Mouse (Mus musculus): ENCODE data around the gene Colgalt1. TPM values are rescaled to one million over a fixed set of nuclear protein-coding genes. Genes with fewer than 3 reads are reported as not detected.

The Colgalt1 gene
- polyA plus RNA-seq (2012; rRNA removed): 124 and 144 TPM in 2 replicates

DNA sequence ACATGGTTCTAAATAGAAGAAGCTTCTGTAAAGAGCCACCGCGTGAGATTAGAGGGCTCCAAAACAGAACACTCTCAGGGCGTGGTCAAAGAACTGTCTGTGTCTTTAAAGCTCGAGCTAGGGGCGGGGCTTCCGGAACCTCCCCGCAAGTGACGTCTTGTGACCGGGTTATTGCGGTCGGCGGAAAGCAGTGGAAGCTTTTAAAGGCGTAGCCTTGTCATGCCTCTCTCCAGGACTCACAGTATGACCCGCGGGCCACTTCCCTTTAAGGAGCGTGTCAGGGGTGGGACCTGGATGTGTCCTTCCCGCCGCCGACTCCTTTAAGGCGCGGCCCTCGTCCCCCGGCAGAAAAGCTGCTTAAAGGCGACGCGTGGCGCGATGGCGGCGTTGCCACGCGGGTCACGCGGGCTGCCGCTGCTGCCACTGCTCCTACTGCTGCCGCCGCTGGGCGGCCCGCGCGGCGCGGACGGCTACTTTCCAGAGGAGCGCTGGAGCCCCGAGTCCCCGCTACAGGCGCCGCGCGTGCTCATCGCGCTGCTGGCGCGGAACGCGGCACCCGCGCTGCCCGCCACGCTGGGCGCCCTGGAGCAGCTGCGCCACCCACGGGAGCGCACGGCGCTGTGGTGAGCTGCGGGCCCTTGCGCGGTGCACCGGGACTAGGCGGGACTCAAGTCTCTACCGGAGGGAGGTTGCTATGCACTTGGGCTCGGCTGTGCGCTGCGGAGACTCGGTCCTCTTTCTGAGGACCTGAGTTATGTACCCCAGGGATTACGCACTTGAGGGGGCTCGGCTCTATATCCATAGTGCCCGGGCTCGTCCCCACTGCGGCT is at the start of gene Colgalt1:
Gene Colgalt1 (plus strand): TSS at position 177 of the 830 bp plus-strand sequence.
- DNase-seq (ENCODE audit: low spot score): peak; percentile 84

DNA sequence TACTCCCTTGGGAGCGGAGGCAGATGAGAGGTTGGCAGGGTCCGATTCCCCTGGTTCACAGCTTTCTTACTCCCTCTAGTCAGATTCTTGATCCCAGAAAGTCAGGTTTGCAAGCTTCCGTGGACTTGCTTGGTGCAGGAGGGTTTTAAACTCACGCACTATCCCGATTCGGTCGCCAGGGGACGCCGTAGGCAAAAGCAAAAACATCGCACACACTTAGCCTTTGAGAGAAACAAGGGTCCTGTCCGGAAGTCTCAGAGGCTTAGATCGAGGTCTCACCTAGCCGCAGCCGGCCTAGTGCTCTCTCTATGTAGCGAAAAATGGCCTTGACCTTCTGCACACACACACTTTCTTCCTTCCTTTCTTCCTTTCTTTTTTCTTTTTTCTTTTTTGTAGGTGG is 49.4 kb upstream of the Colgalt1 start:
- no peak for DNase-seq (ENCODE audit: low spot score)

- DNase-seq (ENCODE audit: low spot score): peak; percentile 75
Measured at GRCm38 (mm10) chr8:71562751-71563150, 48.0 kb upstream of the Colgalt1 start.

GRCm38 (mm10) chr8:71563992-71564391 is 46.8 kb upstream of the Colgalt1 start:
- DNase-seq (ENCODE audit: low spot score): no peak

DNA sequence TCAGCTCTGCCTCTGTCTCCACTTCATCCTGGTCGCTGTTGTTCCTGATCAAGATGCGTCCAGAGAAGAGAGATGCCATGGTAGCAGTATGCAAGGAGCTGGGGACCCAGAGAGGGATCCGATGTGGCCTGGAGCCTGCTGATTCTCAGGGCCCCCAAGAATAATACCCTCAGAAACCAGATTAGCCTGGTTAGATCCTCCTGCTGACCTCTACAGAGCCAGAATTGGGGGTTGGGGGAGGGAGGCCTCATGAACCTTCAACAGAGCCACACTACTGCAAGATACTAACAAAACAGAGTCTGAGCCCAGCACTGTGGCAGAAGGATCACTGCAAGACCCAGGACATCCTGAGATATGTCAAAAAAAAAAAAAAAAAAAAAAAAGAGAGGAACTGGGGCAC is 44.3 kb upstream of the Colgalt1 start, which contains the start of gene Nxnl1:
Gene Nxnl1 (minus strand): TSS at position 101 of the 400 bp plus-strand sequence.
- DNase-seq (ENCODE audit: low spot score): no peak

DNA sequence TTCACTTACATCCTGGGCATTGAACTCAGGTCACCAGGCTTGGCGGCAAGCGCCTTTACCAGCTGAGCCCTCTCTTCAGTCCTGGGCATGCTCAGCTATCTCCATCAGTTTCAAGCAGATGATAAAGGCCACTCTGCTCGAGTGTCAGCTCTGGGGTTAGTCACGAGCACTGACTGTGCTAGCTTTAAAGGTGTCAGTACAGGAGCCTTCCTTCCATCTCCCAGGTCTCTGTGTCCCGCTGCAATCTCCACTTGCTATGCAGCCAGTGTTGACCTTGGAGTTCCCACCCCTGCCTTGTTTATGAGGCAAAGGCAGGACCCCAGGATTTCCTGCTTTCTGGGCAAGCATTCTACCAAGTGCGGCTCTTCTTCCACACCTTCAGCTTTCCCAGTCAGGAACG is 43.2 kb upstream of the Colgalt1 start:
- DNase-seq (ENCODE audit: low spot score): no peak

DNA sequence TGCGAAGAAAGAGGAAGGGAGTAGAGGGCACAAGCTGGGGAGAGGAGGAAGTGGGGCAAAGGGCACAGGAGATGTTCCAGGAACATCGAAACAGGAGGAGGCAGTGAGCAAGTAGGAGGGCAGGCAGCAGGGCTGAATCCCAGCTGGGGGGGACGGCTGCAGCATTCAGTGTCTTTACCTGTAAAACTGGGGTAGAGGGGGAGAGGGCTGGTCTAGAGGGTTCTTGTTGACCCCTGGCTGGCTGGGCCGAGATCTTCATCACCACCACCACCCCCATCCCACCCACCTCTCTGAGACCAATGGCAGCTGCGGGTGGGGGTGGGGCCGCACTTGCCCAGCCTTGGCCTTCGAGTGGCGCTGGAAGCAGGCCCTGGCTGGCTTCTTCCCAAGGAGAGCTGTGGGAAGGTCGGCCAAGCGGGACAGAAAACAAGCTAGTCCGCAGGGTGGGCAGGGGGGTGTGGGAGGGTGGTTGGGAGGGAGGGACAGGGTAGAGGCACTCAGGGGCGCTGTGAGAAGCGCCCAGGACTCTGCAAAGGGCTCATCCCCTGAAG is 42.3 kb upstream of the Colgalt1 start, which contains the start of gene Slc27a1:
Gene Slc27a1 (plus strand): TSS at position 496 of the 551 bp plus-strand sequence.
- no peak for DNase-seq (ENCODE audit: low spot score)

DNA sequence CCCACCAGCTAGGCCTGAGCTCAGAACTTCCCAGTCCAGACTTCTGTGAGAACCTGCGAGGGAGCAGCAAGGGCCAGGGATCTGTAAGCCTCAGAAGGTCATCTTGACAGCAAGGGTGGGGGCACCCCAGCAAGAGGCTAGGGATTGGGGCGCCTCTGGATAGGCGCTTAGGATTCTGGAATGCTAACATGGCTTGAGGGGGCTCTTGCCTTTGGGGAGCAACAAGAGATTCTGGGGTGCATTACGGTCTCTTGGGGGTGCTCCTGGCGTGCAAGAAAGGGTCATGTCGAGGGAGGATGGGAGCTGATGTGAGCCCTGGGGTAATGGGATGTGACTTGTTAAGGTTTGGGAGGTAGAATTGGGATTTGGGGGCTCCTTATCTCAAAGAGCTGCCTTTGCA is 41.9 kb upstream of the Colgalt1 start:
- no peak for DNase-seq (ENCODE audit: low spot score)

DNA sequence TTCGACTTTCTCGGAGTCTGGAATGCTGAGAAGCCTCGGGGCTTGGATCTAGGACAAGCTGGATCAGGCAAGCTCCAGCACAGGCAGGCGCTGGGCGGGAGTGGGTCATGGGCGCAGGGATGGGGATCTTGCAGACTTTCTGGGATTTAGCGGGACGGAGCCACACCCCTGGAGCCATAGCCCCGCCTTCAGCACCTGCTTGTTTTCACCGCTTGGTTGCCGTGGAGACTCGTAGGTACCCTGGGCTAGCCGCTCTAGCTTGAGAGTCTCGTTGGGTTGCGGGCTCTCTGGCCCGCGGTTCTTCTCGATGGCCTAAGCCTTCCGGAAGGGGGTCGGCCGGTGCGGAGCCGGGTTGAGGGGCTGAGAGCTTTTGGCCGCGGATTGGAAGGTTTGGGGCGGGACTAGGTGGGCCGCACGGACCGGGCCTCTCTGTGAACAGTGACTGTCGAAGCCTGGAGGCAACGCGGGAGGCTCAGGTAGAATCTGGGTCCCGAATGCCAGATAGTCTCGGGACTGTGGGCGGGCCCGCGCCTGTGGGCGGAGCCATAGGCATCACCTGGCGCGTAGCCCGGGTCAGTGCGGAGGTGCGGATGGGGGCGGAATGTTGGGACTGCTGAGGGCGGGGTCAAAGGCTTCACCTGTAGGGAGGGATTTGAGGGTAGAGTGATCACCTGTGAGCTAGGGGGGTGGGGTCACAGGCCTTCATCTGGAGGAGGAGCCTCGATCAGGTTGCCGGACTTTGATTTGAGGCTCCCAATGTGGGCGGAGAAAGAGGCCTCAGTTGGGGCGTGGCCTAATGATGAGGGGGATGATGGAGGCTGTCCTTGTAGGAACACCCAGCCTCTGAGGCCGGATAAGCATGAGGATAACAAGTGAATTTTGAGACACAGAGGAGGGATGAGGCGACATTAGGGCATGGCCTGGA is 41.2 kb upstream of the Colgalt1 start:
- DNase-seq (ENCODE audit: low spot score): peak; percentile 86

GRCm38 (mm10) chr8:71570291-71570954 is 40.4 kb upstream of the Colgalt1 start:
- peak; percentile 83 for DNase-seq (ENCODE audit: low spot score)

DNA sequence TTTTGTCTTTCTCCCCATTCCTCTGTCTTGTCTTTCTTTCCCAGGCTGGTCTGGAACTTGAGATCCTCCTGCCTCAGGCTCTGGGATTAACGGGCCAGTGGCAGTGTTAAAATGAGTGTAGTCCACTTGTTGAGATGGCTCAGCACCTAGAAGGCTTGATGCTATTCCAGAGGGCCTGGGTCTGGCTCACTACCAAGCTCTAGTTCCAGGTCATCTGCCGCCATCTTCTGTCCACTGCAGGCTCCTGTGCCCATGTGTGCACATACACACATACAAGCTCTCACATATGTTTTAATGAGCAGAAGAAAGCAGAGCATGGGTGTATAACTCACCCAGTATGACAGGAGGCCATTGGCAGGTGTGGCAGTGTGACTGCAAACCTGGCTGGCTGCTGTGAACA is 38.7 kb upstream of the Colgalt1 start:
- no peak for DNase-seq (ENCODE audit: low spot score)

DNA sequence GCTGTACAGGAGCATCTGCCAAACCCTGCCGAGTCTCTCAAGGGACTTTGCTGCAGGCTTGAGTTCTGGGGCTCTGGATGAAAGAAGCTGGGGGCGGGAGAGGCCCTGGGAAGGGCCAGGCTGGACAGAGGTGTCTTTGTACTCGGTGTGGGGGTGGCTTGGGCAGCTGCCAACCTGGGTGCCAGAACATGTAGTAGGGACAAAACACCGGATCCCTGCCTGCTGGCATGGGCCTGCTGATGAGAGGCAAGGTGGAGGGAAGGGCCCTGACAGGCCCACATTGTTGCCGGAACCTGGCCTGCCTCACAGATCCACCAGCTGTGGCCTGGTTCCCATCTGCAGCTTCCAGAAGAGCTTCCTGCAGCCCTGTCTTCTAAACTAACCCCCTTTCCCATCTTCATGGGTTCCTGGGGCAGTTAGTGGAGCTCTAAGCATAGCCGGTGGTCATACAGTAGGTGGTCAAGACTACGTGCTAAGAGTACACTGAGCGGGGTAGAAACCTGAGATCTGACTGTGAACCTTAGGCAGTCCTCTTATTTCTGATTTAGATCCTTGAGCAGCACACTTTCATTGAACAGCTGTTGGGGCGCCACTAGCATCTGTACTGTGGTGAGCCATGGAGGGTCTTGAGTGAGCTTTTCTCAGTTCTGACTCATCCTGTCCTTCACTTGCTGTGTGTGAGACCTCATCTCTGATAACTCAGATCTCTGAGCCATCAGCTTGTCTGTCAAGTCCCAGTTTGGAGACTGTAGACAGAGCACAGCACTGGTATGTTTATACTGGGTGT is 37.8 kb upstream of the Colgalt1 start:
- DNase-seq (ENCODE audit: low spot score): no peak

- DNase-seq (ENCODE audit: low spot score): no peak
Measured at GRCm38 (mm10) chr8:71574426-71574825, 36.4 kb upstream of the Colgalt1 start.

GRCm38 (mm10) chr8:71575020-71575419 is 35.8 kb upstream of the Colgalt1 start:
- no peak for DNase-seq (ENCODE audit: low spot score)

DNA sequence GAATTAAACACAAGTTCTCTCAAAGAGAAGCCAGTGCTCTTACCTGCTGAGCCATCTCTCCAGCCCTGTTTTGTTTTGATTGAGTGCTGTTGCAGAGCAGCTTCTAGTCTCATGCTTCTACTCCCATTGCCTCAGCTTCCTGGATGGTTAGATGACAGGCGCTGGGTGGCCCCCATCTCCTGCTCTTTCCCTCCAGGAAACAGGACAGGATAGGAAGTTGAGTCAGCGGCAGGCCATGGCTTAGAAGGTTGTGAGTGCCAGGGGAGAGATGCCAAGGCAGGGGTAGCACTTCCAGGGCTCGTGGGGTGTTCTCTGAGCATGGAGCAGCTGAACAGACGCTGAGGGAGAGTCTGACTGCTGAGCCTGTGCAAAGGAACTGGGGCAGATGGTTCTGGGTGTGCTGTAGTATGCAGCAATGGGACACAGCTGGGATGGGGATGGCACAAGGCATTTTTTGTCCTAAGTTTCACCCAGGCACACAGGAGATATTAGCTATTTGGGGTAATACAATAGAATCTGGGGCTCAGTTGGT is 32.9 kb upstream of the Colgalt1 start:
- no peak for DNase-seq (ENCODE audit: low spot score)

DNA sequence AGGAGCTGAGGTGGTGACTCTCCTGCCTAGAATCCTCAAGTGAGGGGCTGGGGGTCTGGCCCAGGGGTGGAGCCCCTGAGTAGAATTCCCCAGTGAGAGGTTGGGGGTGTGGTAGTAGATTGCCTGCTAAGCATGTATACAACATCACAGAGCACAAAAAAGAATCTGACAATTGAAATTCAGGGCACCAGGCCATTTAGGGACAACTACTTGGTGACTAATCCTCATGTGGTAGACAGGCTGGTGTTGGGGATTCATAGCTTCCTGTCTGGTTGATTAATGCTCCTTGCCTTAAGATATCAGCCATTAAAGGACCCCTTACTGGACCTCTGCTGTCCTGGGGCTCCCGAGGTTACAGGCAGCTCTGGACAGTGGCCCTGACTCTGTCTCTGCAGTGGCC is 31.8 kb upstream of the Colgalt1 start:
- no peak for DNase-seq (ENCODE audit: low spot score)

GRCm38 (mm10) chr8:71579476-71579875 is 31.3 kb upstream of the Colgalt1 start:
- no peak for DNase-seq (ENCODE audit: low spot score)

DNA sequence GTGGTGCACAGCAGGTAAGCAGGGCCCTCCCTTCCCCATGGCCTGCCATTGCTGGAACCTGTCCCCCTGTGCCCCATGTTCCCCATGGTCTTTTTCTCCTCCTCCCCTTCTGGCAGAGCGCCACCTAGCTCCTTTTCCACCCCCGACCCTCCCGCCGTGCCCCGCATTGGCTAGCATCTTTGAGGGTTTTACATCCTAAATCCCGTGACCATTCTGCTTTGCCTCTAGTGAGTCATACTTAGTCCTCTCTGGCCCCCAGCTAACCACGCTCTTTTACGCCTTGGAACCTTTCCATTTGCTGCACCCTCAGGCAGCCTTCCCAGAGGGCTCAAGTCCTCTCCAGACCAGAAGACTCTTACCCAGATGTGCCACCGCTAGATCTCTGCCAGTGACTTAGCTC is 30.6 kb upstream of the Colgalt1 start:
- DNase-seq (ENCODE audit: low spot score): no peak

- peak; percentile 24 for DNase-seq (ENCODE audit: low spot score)
Measured at GRCm38 (mm10) chr8:71586891-71587290, 23.9 kb upstream of the Colgalt1 start.

GRCm38 (mm10) chr8:71588762-71589161 is 22.0 kb upstream of the Colgalt1 start:
- DNase-seq (ENCODE audit: low spot score): no peak

Data from urinary bladder, adult 2 months (tissue).